Mouse (Mus musculus) kidney, postnatal 25 days (tissue): ENCODE data around the gene Aqr.
"Not testable (repeated sequence)": the region's sequence is repeated elsewhere in the genome, so short reads cannot be mapped to it uniquely, and the experiment has no call there.

ENCODE experiments used
- DNase-seq, 2 experiments: peaks; one replicate each; pipeline ENCODE4 v3.0.0; 2021; ENCODE audit warnings: mixed read lengths in 2 of 2

Aqr gene

DNA sequence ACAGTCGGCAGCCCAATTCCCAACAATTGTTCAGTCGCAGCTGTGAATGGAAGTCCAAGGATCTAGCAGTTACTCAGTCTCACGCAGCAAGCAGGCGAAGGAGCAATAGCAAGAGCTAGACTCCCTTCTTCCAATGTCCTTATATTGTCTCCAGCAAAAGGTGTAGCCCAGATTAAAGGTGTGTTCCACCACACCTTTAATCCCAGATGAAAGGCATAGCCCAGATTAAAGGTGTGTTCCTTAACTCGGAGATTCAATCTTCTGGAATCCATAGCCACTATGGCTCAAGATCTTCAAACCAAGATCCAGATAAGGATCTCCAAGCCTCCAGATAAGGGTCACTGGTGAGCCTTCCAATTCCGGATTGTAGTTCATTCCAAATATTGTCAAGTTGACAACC, at the start of gene Aqr:
Gene Aqr (minus strand): TSS at position 101 of the 400 bp plus-strand sequence.
- not testable (repeated sequence) for DNase-seq

DNA sequence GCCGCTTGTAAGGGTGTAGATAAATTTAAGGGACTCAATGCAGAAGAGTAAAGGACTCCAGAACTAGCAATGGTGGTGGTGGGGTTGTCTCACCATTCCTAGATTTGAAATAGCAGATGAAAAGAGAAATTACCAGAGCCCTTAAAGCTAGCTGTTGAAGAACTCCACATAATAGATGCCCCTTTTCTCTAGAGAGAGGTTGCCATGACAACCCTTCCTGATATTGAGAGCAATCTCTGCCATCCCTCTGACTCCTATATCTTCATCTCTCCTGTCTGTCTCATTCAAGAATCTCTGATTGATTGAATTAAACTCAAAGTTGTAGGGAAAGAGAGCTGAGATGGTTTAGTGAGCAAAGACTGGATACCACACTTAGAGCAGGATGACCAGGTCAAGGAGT, 49.7 kb upstream of the Aqr start:
- no peak for DNase-seq

DNA sequence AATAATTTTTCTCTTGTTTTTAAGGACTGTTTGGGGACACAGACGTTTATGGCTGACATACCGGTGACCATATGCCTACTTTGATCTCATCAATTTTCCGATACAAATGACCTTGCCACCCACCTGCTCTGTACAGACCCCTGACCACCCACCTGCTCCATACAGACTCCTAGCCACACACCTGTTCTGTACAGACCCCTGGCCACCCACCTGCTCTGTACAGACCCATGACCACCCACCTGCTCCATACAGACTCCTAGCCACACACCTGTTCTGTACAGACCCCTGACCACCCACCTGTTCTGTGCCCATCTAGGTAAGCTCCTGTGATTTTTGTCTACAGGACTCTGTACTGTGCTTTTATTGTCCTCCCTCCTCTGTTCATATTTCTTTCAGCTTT, 48.8 kb upstream of the Aqr start:
- no peak for DNase-seq

DNA sequence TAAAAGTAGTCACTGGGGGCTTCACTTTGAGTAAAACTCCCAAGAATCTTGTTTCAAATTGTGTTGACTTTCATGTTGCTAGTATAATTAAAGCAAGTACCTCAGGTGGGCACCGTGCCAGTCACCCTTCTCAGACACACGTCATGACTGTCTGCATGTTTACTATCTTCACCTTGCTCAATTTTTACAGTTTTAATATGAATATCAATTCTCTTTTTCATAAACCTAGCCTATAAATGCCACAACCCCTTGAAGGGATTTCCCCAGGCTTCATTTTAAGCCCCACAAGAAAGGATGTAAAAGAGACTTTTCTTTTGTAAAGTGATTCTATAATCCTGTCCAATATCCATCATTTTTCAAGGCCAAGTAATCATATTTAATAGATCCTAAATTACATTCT, 44.4 kb upstream of the Aqr start:
- no peak for DNase-seq

DNA sequence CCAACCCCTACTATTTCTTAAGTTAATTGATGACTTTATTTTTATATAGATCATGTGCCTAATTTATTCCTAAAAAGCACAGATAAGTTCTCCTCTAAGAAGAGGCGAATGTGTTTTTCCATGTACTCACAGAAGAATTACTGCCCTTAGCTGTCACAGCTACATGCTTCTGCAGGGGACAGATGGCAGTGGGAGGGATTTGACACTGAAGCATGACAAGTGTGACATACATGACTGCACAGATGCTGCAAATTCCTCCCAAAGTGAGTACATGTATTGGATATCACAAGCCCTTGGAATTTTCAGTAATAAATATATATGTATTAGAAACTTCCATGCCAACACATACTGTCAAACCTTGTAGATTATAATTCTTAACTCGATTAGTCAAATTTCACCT, 41.8 kb upstream of the Aqr start:
- DNase-seq: no peak

DNA sequence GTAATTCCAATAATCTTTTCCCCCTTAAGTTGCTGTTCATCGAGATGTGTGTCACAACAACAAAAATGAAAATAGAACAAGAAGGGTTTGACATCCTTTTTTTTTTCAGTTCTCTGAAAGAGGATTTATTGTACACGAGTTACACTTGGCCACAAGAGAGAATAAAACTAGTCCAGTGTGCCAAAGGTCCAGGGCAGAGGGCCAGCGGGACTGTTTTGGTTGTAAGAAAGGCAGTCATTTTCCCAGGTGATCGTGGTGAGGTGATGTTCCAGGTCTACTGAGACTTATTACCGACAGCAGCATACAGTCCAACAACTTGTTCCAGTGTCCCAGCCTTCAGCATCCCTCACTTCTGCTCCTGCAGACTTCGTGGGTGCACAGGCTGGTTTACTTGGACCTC, 18.2 kb upstream of the Aqr start:
- no peak for DNase-seq

DNA sequence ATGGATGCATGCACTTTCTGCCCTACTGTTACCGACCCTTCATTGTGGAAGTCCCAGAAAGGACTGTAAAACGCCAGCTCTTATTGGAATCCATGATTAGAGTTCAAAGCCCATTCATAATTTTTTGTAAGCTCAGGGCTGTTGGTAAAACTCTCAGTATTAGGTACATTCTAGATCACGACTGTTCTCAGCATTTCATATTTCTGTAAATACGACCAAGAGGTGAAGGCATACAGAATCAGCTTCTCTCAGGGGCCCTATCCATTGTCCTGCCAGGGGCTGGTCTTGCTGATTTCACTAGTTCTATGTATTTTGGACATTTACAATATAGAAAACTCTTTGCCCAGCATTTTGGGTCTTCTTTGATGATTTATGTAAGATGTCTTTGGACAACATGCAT, 14.8 kb upstream of the Aqr start:
- no peak for DNase-seq

DNA sequence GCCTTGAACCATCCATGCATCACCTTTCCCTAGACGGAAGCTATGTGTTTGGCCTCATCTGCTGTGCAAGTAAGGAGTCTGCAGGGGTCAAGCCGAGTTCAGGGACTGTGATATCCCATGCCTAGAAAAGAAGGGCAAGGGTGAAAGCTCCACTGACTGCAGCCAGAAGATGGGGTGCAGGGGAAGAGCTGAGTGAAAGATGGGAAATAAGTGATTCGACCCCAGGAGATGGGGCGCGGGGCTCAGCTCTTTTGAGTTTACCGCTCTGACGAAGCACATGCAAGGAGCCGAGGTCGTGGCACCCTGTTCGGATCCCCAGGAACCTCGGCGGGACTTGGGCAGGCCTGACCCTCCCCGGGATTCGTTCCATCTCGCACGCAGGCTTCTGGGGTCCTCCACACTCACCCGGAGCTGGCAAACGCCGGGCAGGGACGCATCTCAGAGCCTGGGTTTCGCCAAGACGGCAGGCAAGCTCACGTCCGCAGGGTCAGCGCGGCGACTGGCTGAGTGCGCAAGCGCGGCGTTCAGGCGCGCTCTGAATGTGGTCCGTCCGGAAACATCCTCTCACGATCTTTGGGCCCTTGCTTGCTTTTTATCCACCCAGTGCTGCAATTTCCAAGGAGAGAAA, 14.2 kb upstream of the Aqr start, which contains the start of gene Zfp770:
Gene Zfp770 (minus strand): TSS at position 538 of the 628 bp plus-strand sequence.
- DNase-seq: peak; percentile 75 to 84

DNA sequence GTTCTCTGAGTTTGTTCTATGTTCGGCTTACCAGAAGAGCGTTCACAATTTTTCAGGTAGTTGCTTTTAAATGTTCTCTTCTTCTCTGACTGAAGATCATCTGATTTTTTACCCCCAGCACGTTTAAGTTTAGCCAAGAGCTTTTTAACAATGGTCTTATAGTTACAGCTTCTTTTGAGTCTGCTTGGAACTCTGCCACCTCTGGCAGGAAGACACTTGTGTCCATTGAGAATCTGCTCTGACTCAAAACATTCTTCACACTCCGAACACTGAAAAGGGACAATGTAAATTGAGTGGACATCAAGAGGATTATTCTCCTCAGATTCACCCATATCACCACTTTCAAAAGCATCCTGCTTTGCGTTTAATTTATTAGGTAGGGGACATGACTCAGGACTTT, 9.6 kb upstream of the Aqr start:
- DNase-seq: no peak

DNA sequence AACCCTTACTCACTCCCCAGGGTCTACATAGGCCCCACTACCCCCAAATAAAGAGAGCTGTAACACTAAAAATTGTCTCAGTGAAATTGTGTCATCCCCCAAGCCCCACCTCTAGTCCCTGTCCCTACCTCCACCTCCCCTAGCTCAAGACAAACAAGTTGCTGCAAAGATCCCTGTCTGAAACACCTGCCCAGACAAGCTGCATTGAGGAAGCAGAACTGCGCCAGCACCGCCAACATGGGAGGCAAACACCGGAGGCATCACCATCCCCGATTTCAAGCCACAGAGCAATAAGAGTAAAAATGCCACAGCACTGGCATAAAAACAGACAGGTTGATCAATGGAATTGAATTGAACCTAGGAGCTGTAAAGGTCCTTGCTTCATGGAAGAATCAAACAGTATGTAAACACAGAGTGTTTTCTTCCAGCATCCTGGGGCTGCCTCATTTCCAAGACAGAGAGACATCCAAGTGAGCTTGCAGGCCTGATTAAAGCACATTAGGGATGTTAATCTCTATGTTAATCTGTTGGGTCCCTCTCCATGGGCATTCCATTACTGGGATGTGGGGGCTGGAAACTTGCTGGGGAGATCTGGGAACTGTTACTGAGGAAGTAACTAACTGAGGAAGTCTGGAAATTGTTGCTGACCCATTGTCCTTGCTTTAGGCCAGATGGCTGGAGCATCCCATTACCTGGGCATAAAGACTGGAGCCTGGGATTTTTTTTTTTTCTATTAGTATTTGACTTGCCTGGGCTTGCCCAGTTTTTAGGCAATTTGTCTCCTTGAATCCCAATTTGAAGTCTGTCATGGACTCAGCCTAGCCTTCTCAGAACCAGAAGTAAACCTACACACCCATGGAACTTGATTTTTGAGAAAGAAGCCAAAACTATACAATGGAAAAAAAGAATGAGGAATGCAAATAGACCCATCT, 8.8 kb downstream of the Aqr start:
- DNase-seq: no peak

DNA sequence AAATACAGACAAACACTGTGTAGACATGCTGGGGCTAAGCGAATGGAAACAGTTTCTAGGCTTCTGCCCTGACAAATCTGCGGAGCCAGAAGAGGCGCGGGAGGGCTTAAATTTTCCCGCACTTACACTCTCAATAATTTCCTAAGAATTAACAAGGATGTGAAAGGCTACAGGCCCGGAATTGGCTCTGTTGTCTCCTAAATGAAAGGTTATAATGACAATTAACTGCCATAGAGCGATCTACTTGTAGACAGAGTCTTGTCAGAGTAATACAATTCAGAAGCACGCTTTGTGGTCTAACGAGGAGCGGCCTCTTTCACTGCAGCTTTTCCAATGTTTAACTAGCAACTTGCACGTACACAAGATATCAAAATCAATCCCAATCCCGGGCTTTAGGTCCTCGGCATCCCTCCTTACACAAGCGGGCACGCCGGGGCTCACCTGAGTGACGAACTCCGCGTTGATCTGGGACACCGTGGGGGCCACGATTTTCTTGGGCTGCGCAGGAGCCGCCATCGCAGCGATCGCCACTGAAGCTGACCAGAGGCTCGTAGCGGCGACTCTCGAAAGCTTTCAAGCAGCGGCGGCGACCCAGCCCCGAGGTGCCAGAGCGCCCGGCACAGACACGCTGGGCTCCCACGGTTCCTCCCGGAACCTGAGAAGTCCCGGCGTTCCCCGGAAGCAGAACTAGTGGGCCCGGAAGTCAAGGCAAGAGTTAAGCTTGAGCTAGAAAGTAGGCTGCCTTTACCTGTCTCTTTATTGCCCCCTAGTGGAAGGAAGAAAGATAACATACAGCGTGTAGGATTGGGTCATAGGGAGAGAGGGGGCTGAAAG, 12.0 kb downstream of the Aqr start:
- peak; percentile 83 to 92 for DNase-seq

DNA sequence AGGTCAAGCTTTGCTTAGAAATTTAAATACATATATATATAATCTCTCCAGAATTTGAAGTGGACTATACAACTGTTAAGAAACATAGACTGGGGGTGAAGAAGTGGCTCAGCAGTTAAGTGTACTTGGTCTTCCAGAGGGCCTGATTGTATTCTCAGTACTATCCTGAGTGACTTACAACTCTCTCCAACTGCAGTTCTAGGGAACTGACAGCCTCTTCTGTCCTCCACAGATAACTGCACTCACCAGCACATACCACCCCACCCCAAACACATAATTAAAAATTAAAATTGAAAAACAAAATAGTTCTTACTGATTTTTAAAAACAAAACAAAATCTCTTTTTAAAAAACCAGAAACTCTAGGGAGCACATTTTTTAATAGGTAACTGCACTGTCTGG, 13.6 kb downstream of the Aqr start:
- no peak for DNase-seq

DNA sequence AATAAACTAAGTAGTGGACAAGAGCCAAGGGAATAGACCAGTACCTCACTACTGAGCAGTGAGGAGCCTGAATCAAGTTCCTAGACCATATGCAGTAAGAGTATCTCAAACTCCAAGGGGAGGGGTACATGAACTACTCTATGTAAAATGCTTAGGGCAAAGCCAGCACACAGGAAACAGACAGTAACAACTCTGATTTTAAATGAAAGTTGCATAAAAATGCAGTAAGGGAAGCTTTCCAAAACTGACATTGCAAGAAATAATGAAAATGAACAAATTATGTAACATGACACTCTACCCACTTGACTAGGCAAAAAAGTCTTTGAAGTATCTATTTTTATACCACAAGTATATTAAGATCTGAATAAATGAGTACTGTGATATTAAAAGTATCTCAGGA, 19.0 kb downstream of the Aqr start:
- no peak for DNase-seq

DNA sequence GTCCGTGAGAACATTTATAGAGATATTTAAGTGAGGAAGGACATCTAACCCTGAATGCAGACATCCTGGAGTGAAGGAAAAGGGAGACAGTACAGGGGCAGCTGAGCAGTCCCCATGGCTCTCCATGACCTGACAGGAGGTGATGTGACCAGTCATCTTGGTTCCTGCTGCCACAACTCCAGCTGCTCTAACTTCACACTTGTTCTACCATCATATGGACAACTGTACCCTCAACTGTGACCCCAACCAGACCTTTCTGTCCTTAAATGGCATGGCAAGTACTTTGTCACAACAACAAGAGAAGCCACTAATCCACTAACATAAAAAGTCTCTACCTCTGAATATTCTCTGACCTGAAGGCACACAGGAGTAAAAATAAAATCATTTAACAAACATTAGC, 24.8 kb downstream of the Aqr start:
- DNase-seq: no peak

DNA sequence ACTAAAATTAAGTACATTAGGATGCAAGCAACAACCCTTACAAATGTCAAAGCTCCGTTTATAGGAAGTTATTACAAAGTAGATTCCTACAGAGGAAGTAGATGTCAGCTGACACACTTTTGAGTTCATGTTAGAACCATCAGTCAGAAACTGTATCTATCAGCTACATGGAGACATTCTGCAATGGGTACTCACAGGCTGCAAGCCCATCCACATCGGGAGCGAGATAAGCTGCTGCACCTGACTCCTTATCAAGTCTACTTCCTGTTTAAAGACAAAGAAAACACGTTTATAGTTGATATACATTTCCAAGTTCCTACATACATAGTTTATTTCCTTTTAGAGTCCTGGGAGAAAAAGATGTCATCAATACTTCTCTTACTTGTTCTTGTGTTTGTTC, 29.5 kb downstream of the Aqr start:
- DNase-seq: no peak

DNA sequence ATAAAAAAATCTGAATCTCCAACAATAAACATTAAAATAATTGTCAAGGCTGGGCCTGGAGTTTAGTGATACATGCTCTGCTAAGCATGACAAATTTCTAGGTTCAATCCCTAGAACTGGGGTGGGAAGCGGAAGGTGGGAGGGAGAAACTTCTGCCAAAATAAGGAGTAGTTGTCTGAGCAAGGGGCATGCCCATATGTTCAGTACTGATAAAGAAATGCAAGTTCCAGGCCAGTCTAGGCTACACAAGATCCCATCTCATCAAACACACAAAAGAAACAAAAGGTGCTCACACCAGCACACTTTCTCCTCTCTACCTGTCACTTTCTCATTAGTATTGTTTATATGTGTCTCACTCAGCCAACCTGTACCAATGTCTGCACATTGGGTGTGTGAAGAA, 30.2 kb downstream of the Aqr start:
- no peak for DNase-seq

DNA sequence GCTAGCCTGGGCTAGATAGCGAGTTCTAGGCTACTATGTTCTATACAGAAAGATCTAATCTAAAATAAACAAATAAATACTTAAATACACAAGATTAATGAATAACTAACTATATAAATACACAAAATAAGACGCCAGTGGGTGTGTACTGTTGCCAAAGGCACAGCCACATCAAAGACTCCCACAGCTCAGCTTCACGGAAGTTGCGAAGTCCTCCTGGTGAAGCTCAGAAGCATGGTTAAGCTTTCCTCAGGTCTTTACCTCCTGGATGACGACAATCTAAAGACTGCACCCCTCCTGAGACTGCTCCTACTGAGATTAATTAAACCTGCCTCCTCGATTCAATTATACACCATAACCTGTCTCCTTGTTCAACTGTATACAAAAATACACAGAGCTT, 33.6 kb downstream of the Aqr start:
- no peak for DNase-seq

DNA sequence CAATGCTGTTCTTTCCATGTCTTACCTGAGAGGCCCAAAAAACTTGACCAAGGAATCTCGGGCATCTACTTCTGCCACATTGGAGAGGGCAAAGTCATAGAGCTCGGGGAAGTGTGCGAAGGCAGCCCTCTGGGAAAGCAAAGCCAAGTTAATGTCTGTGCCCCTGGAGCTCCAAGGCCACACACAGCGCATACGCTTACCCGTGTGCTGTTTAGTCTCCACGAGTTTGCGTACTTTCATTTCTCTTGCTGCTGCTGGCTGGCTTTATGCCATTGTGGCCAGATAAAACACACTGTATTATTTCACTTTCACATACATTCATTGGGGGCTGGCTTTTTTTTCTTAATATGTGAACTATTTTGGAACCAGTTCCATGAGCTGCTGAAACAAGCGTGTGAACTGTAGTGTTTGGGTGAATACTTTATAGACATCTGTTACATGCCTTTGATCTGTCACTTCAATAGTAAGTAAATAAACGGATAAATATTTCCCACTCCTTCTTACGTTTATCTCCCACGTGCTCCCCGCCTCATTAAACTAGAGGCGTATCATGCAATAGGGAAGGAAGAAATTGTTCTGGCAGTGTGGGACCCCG, 39.9 kb downstream of the Aqr start:
- no peak for DNase-seq

DNA sequence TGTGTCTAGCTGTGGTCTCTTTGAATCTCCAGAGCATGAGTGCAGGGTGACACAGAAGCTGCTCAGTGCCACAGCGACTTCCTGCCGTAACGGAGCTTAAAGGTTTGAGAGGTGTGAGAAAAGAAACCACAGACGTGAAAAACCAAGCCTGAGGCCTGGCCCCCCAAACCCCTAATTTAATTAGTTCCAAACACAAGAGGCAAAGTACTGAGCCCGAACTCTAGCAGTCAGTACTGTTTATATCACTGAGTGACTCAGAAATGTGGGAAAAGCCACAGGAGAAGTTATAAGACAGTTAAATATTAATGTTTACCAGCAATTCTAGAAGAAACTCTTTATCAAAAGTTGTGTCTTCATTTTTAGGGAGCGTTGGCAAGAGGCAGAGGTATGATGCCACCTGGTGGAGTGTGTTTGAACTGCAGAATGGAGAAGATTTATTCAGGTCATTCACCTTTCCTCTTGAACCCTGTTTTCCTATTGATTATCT, 41.5 kb downstream of the Aqr start:
- peak in 1 of 2 experiments; percentile 56 for DNase-seq

DNA sequence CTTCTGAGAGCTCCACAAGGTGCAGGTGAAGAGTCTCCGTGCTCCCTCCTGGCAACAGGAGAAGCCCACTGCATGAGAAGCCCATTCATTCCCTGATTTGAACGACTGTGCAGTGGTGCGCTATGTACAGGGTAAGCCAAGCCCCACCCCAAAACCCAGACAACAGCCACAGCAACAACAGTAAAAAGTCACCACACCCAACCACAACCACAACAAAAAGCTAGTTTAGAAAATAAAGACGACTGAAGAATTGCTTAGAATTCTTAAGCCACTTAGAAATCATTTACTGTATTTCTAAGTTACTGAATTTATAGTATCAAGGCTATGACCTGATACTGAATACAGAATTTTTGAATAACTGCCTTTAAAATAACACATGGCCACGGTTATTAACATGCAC, 41.9 kb downstream of the Aqr start:
- no peak for DNase-seq

DNA sequence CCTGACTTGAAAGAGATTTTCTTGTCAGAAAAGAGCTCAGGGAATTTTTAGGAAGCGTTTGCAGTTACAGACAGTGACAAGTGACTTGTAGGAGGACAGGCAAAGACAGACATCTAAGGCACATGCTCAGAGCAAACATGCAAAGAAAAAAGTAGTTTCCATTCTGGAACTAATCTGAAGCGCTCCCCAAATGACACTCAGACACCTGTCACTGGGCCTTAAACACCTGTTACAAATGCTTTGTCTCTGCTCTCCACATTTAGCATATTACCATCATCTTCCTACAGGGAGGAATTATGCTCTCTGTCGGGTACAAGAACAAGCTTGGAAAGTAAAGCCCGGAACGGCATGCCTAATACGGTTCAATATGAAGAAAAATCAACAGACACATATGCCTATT, 43.0 kb downstream of the Aqr start:
- DNase-seq: no peak

DNA sequence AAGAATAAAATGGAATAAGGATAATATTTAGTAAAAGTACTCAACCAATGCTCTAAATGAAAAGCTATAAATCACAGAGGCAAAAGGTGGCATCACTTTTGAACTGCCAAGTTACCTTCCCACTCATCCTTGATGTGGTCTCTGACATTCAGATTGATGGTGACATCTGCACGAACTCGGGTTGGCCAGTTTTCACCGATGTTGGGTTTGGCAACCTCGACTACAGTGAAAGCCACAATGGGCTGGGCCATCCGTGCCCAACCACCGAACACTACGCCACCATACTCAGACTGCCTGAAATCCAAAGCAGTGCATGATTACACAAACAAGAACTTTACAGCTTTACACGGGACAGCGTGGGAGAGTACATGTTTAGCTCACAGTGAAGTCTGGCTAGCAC, 50.1 kb downstream of the Aqr start:
- DNase-seq: no peak

DNA sequence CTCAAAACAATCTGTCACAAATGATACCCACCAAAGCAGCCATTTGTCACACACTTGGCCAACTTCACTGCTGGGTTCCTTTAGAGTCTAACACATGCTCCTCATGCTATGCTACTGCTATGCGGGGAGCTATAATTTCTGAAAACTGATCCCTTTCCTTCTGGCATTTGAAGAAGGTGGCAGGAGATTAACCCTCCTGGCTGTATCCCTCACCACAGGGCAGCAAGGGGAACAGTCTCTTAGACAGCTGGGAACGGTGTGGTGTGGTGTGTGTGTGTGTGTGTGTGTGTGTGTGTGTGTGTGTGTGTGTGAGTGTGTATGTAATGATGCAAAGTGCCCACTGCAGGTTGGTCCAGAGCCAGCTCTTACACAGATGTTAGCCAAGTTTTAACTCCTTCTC, 51.0 kb downstream of the Aqr start:
- no peak for DNase-seq
